In the genomic region with DNA sequence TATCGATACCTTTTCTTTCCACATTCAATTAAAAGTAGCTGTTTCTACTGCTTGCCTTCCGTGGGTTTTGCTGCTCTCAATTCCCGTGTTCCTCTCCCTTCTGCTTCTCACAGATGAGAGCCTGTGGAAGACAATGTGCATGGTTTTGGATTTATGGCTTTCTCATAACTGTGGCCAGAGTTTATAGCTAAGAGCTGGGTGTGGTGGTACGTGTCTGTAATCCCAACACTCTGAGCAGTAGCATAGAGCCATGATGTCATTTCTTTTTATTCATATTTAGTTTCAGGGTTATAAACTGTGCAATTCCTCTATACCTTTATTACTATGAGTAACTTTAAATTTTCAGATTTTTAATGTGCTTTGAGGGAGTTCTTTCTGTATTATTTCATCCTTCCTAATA, we compare ENCODE assay signal across 17 mouse cellular contexts.
"Had no signal": no experiment of that assay in that cellular context is flagged by ENCODE, and none has a peak within 500 bp of the region (broad histone marks: within the 10 kb centered on the region; RNA-seq: fewer than 3 reads in every experiment).

No protein-coding gene starts in this region.

- H3K9ac ChIP-seq: liver, embryonic 13.5 days; neural tube, embryonic 13.5 days; stomach, embryonic 15.5 days had no signal

- ATAC-seq: inflammation-experienced regulatory T-cells, adult 6 months had no signal

- DNase-seq: kidney, adult 18-20 months; kidney, adult 9 months; kidney, postnatal 14 days; kidney, postnatal 4 days; liver, embryonic 13.5 days; lung, adult 2 months; lung, postnatal 14 days; lung, postnatal 4 days; midbrain, embryonic 14.5 days; right cerebral cortex, adult 18-20 months; right cerebral cortex, postnatal 14 days; right cerebral cortex, postnatal 4 days; thymus, postnatal 25 days had no signal

- H3K9me3 ChIP-seq: liver, embryonic 13.5 days; neural tube, embryonic 13.5 days; stomach, embryonic 15.5 days had no signal

- H3K27ac ChIP-seq: neural tube, embryonic 13.5 days; stomach, embryonic 15.5 days had no signal

- H3K27me3 ChIP-seq: liver, embryonic 13.5 days; neural tube, embryonic 13.5 days; stomach, embryonic 15.5 days had no signal

- H3K4me2 ChIP-seq: liver, embryonic 13.5 days; midbrain, embryonic 11.5 days; neural tube, embryonic 13.5 days; stomach, embryonic 15.5 days had no signal

- H3K36me3 ChIP-seq: stomach, embryonic 15.5 days had no signal

- H3K4me3 ChIP-seq: liver, embryonic 13.5 days; neural tube, embryonic 13.5 days; stomach, embryonic 15.5 days had no signal
